ENCODE assay signal across 9 mouse cellular contexts in genomic region chr7:105481505-105482411, GRCm38 (mm10). TPM values are rescaled to one million over a fixed set of nuclear protein-coding genes. Genes with fewer than 3 reads are reported as not detected.
DNase-seq lines count a peak whose midpoint lies in the region; ATAC-seq and TF ChIP-seq lines count a peak whose summit lies in the region.
"Had no signal": no experiment of that assay in that cellular context is flagged by ENCODE, and none has a peak within 500 bp of the region (broad histone marks: within the 10 kb centered on the region; RNA-seq: fewer than 3 reads in every experiment).

Gene Cavin3 (minus strand): TSS chr7:105482300.

- H3K27me3 ChIP-seq in hindbrain, postnatal 0 days (ENCODE audit: insufficient read depth, low read length): no peaks in the 10 kb centered on the region

- H3K4me2 ChIP-seq in hindbrain, postnatal 0 days (ENCODE audit: low read depth, low read length): peak within 1 kb of the TSS; percentile 69

- DNase-seq in adrenal gland, postnatal 4 days (ENCODE audit: low spot score in 2 of 2): peak; percentile 39 to 56
- DNase-seq in embryo, embryonic 11 days: peak; percentile 76
- peak; percentile 88 for DNase-seq in gastrocnemius, postnatal 25 days
- peak; percentile 84 for DNase-seq in hindbrain, postnatal 0 days (ENCODE audit: low spot score)
- peak; percentile 52 to 59 for DNase-seq in left cerebral cortex, adult 8-10 months (ENCODE audit: low spot score in 2 of 2)
- DNase-seq in lung, postnatal 4 days: peak; percentile 85 to 90
- DNase-seq in right cerebral cortex, postnatal 36 days (ENCODE audit: low spot score in 2 of 2): peak; percentile 54 to 62
- DNase-seq in natural killer cell, adult 2 months (ENCODE audit: low spot score in 2 of 2): no peak

- no peak for TF ChIP-seq CTCF in hindbrain, postnatal 0 days (IDR thresholded peaks at IDR 0.05; ENCODE audit: low read depth)

- H3K27ac ChIP-seq in hindbrain, postnatal 0 days: peak within 1 kb of the TSS; percentile 92

- H3K4me1 ChIP-seq in hindbrain, postnatal 0 days (ENCODE audit: insufficient read depth, low read length): peaks cover 13% of the 10 kb centered on the region; the same call in 1 of the 2 replicates

- H3K9ac ChIP-seq in hindbrain, postnatal 0 days (replicated peaks; ENCODE audit: low read length): peak within 1 kb of the TSS; percentile 75

- H3K4me3 ChIP-seq in hindbrain, postnatal 0 days (ENCODE audit: low read length): peak within 1 kb of the TSS; percentile 48

- no peaks in the 10 kb centered on the region for H3K36me3 ChIP-seq in hindbrain, postnatal 0 days (ENCODE audit: insufficient read depth, low read length)

- H3K9me3 ChIP-seq in hindbrain, postnatal 0 days (ENCODE audit: low read length): no peaks in the 10 kb centered on the region

- 2% methylated on average over 59 of the region's 63 CpGs for WGBS in hindbrain, postnatal 0 days

- peak; percentile 92 for ATAC-seq in hindbrain, postnatal 0 days

RNA-seq across cellular contexts. Expression of gene Cavin3, which starts in this region (rescaled TPM):
- total RNA-seq in adrenal gland, postnatal 4 days (2021): 10 to 100 TPM; 53.5 to 56.8 TPM
- total RNA-seq in gastrocnemius, postnatal 25 days (2021): 10 to 100 TPM; 14.3 to 19.6 TPM
- 32.8 and 49.5 TPM in 2 replicates for total RNA-seq in hindbrain, postnatal 0 days (2014; rRNA removed)
- 47.3 and 52.7 TPM in 2 replicates for polyA plus RNA-seq in hindbrain, postnatal 0 days (2015; fragmentation: Nextera tagmentation; extraction: Ambion mirVana)
- total RNA-seq in left cerebral cortex, adult 8-10 months (2022): 10 to 100 TPM; 15.1 to 18.5 (median 17.0) TPM
- total RNA-seq: neutrophil, adult 5-6 weeks had no signal

Comparison
In these comparisons a context has a peak if more than half of its experiments do, and no peak if none do; other contexts are left out.
1. DNase-seq: peak in adrenal gland, postnatal 4 days (2 of 2), embryo, embryonic 11 days (single experiment), gastrocnemius, postnatal 25 days (single experiment), hindbrain, postnatal 0 days (single experiment), left cerebral cortex, adult 8-10 months (2 of 2), lung, postnatal 4 days (2 of 2) and right cerebral cortex, postnatal 36 days (2 of 2); none in natural killer cell, adult 2 months (0 of 2).